In the genomic region with DNA sequence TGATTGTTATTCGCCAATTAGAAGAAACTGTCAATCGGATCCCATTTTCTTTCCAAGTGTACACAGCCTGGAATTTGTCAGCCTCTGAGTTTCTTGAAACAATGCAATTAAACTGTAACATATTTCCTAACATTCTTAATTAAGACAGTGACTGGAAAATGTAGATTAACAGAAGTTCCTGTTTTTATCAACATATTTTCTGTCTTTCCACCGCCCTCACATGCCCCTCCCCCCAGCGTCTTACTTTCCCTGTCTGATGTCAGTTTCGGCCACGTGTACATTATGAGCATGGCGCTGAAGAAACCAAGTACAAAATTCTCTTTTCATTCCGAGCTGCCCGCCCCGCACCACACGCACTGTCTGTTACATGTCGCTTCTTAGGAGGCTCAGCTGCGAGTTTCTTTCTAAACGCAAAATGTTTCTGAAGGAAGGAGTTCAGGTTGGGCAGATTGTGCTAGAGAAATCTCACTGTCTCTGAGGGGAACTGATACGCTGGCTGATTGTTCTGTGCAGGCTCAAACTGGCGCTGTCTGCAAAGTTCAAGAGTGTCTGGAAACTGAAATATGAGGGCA, we compare ENCODE assay signal across 9 mouse cellular contexts.
A peak's percentile ranks its signal among the peaks of the same experiment; 100 is the strongest.
DNase-seq lines count a peak whose midpoint lies in the region; ATAC-seq lines count a peak whose summit lies in the region.
"Had no signal": no experiment of that assay in that cellular context is flagged by ENCODE, and none has a peak within 500 bp of the region (broad histone marks: within the 10 kb centered on the region; RNA-seq: fewer than 3 reads in every experiment).

No protein-coding gene starts in this region.

- H3K9me3 ChIP-seq in intestine, embryonic 15.5 days: no peaks in the 10 kb centered on the region
- H3K9me3 ChIP-seq in midbrain, embryonic 11.5 days (ENCODE audit: control insufficient read depth, low read length): no peaks in the 10 kb centered on the region
- H3K9me3 ChIP-seq: megakaryocyte, embryonic 14.5 days had no signal

- no peaks in the 10 kb centered on the region for H3K36me3 ChIP-seq in intestine, embryonic 15.5 days
- no peaks in the 10 kb centered on the region for H3K36me3 ChIP-seq in midbrain, embryonic 11.5 days (ENCODE audit: control insufficient read depth, insufficient read depth, low read length)

- intact Hi-C loops in left cerebral cortex, postnatal 36 days (cut with DNase I): no loop called here

- peak; percentile 84 for DNase-seq in A20 (ENCODE audit: low read depth, low spot score)
- DNase-seq in Muller cell, postnatal 12 days (ENCODE audit: inconsistent ontology term): peak; percentile 69
- peak; percentile 49 to 54 for DNase-seq in frontal cortex, postnatal 10 days (ENCODE audit: low spot score in 2 of 2)
- DNase-seq in left cerebral cortex, postnatal 36 days (ENCODE audit: low spot score in 2 of 2): peak; percentile 49 to 55
- DNase-seq in midbrain, embryonic 11.5 days (ENCODE audit: low spot score, missing footprints): peak; percentile 94
- DNase-seq in spleen, postnatal 10 days (ENCODE audit: low spot score in 2 of 2): peak; percentile 39 to 80
- no peak for DNase-seq in gastrocnemius, postnatal 10 days

- H3K27me3 ChIP-seq in intestine, embryonic 15.5 days (replicated peaks): no peaks in the 10 kb centered on the region
- no peaks in the 10 kb centered on the region for H3K27me3 ChIP-seq in midbrain, embryonic 11.5 days (ENCODE audit: control insufficient read depth, insufficient read depth, low read length)
- H3K27me3 ChIP-seq: megakaryocyte, embryonic 14.5 days had no signal

- peaks cover 8% of the 10 kb centered on the region; the same call in 1 of the 2 replicates for H3K4me1 ChIP-seq in intestine, embryonic 15.5 days (replicated peaks)
- peaks cover 68% of the 10 kb centered on the region for H3K4me1 ChIP-seq in midbrain, embryonic 11.5 days (ENCODE audit: control insufficient read depth, insufficient read depth, low read length)

- 40% methylated on average over 16 of the region's 16 CpGs for WGBS in intestine, embryonic 15.5 days
- 31% methylated on average over 16 of the region's 16 CpGs for WGBS in midbrain, embryonic 11.5 days

- no peak overlapping the region for H3K9ac ChIP-seq in intestine, embryonic 15.5 days
- peak overlapping the region; percentile 75 for H3K9ac ChIP-seq in midbrain, embryonic 11.5 days (ENCODE audit: low read length)

- no peak overlapping the region for H3K4me3 ChIP-seq in intestine, embryonic 15.5 days (replicated peaks)
- no peak overlapping the region for H3K4me3 ChIP-seq in midbrain, embryonic 11.5 days (ENCODE audit: low read depth, low read length)

- no peak overlapping the region for H3K27ac ChIP-seq in intestine, embryonic 15.5 days
- H3K27ac ChIP-seq in midbrain, embryonic 11.5 days (ENCODE audit: low read depth, low read length): peak overlapping the region; percentile 95

- no peak for ATAC-seq in intestine, embryonic 15.5 days
- no peak for ATAC-seq in midbrain, embryonic 11.5 days (ENCODE audit: low FRiP score)

- peak overlapping the region; percentile 39 for H3K4me2 ChIP-seq in intestine, embryonic 15.5 days (replicated peaks)
- peak overlapping the region; percentile 46 for H3K4me2 ChIP-seq in midbrain, embryonic 11.5 days
